In genomic region chr8:127778352-127779020, GRCm38 (mm10) we compare ENCODE assay signal across 16 mouse cellular contexts.
DNase-seq lines count a peak whose midpoint lies in the region; ATAC-seq and TF ChIP-seq lines count a peak whose summit lies in the region.
"Had no signal": no experiment of that assay in that cellular context is flagged by ENCODE, and none has a peak within 500 bp of the region (broad histone marks: within the 10 kb centered on the region; RNA-seq: fewer than 3 reads in every experiment).

No protein-coding gene starts in this region.

- no peaks in the 10 kb centered on the region for H3K27me3 ChIP-seq in forebrain, embryonic 13.5 days
- H3K27me3 ChIP-seq in forebrain, postnatal 0 days (ENCODE audit: insufficient read depth, low read length) = no peaks in the 10 kb centered on the region
- no peaks in the 10 kb centered on the region for H3K27me3 ChIP-seq in kidney, embryonic 15.5 days
- H3K27me3 ChIP-seq in neural tube, embryonic 11.5 days (ENCODE audit: control insufficient read depth, insufficient read depth, low read length) = no peaks in the 10 kb centered on the region
- H3K27me3 ChIP-seq in cerebellum, adult 2 months (ENCODE audit: control insufficient read depth, insufficient read depth, low read length) = no peaks in the 10 kb centered on the region
- H3K27me3 ChIP-seq: heart, embryonic 13.5 days had no signal

- no peaks in the 10 kb centered on the region for H3K9me3 ChIP-seq in forebrain, embryonic 13.5 days (replicated peaks)
- H3K9me3 ChIP-seq in forebrain, postnatal 0 days (ENCODE audit: low read length) = no peaks in the 10 kb centered on the region
- H3K9me3 ChIP-seq in kidney, embryonic 15.5 days (replicated peaks) = no peaks in the 10 kb centered on the region
- no peaks in the 10 kb centered on the region for H3K9me3 ChIP-seq in neural tube, embryonic 11.5 days (ENCODE audit: control insufficient read depth, low read length)
- H3K9me3 ChIP-seq: heart, embryonic 13.5 days had no signal

- 68% methylated on average over 4 of the region's 4 CpGs for WGBS in forebrain, embryonic 13.5 days
- 59% methylated on average over 4 of the region's 4 CpGs for WGBS in forebrain, postnatal 0 days
- 55% methylated on average over 4 of the region's 4 CpGs for WGBS in kidney, embryonic 15.5 days
- WGBS in neural tube, embryonic 11.5 days = 11% methylated on average over 4 of the region's 4 CpGs
- 75% methylated on average over 4 of the region's 4 CpGs for WGBS in cerebellum, adult 2 months

- TF ChIP-seq POLR2A in cerebellum, adult 2 months (IDR thresholded peaks at IDR 0.05; ENCODE audit: borderline replicate concordance, insufficient read depth, low read length) = no peak

- H3K4me3 ChIP-seq in forebrain, embryonic 13.5 days = no peak overlapping the region
- H3K4me3 ChIP-seq in forebrain, postnatal 0 days (ENCODE audit: low read depth, low read length) = no peak overlapping the region
- no peak overlapping the region for H3K4me3 ChIP-seq in kidney, embryonic 15.5 days (replicated peaks)
- H3K4me3 ChIP-seq in neural tube, embryonic 11.5 days (ENCODE audit: low read depth, low read length) = no peak overlapping the region
- H3K4me3 ChIP-seq in cerebellum, adult 2 months (replicated peaks; ENCODE audit: insufficient read depth, low read depth, low read length) = no peak overlapping the region
- H3K4me3 ChIP-seq: heart, embryonic 13.5 days had no signal

- 0 out of 2 replicates have a peak overlapping the region, but pooled peaks have one; percentile 4 for H3K27ac ChIP-seq in forebrain, embryonic 13.5 days
- H3K27ac ChIP-seq in forebrain, postnatal 0 days (ENCODE audit: low read depth, low read length) = no peak overlapping the region
- H3K27ac ChIP-seq in kidney, embryonic 15.5 days = no peak overlapping the region
- H3K27ac ChIP-seq in neural tube, embryonic 11.5 days (ENCODE audit: low read depth, low read length) = no peak overlapping the region
- no peak overlapping the region for H3K27ac ChIP-seq in cerebellum, adult 2 months (ENCODE audit: insufficient read depth, low read length)
- H3K27ac ChIP-seq: heart, embryonic 13.5 days; liver, embryonic 14.5 days had no signal

- H3K4me1 ChIP-seq in forebrain, embryonic 13.5 days = peaks cover 44% of the 10 kb centered on the region
- peaks cover 12% of the 10 kb centered on the region; the same call in 1 of the 2 replicates for H3K4me1 ChIP-seq in forebrain, postnatal 0 days (ENCODE audit: insufficient read depth)
- peaks cover 6% of the 10 kb centered on the region; the same call in 1 of the 2 replicates for H3K4me1 ChIP-seq in kidney, embryonic 15.5 days
- peaks cover 4% of the 10 kb centered on the region; the same call in 1 of the 2 replicates for H3K4me1 ChIP-seq in neural tube, embryonic 11.5 days (ENCODE audit: control insufficient read depth, insufficient read depth, low read length)
- no peaks in the 10 kb centered on the region for H3K4me1 ChIP-seq in cerebellum, adult 2 months (ENCODE audit: control insufficient read depth, insufficient read depth, low read length)

- no peak overlapping the region for H3K9ac ChIP-seq in forebrain, embryonic 13.5 days
- H3K9ac ChIP-seq in forebrain, postnatal 0 days = no peak overlapping the region
- no peak overlapping the region for H3K9ac ChIP-seq in kidney, embryonic 15.5 days
- H3K9ac ChIP-seq in neural tube, embryonic 11.5 days (ENCODE audit: low read length) = no peak overlapping the region
- H3K9ac ChIP-seq: heart, embryonic 13.5 days; liver, embryonic 14.5 days had no signal

- no peak for TF ChIP-seq CTCF in forebrain, postnatal 0 days (IDR thresholded peaks at IDR 0.05; ENCODE audit: low read depth)
- TF ChIP-seq CTCF in cerebellum, adult 2 months (IDR thresholded peaks at IDR 0.05; ENCODE audit: borderline replicate concordance, insufficient read depth, low read depth, low read length) = no peak

- H3K36me3 ChIP-seq in forebrain, embryonic 13.5 days (ENCODE audit: poor library complexity, severe bottlenecking) = no peaks in the 10 kb centered on the region
- H3K36me3 ChIP-seq in forebrain, postnatal 0 days (ENCODE audit: insufficient read depth) = no peaks in the 10 kb centered on the region
- H3K36me3 ChIP-seq in kidney, embryonic 15.5 days = no peaks in the 10 kb centered on the region
- H3K36me3 ChIP-seq in neural tube, embryonic 11.5 days (ENCODE audit: control insufficient read depth, insufficient read depth, low read length) = no peaks in the 10 kb centered on the region
- H3K36me3 ChIP-seq: heart, embryonic 13.5 days had no signal

- no peak for DNase-seq in forebrain, postnatal 0 days
- peak; percentile 25 for DNase-seq in kidney, adult 9 months
- DNase-seq in embryo, embryonic 11 days = peak; percentile 37
- no peak for DNase-seq in neural tube, embryonic 11.5 days (ENCODE audit: low spot score)
- DNase-seq in thymus, postnatal 0 days (ENCODE audit: low spot score) = no peak
- DNase-seq in cerebellum, adult 2 months = no peak
- DNase-seq: cerebellum, adult 11 months; kidney, postnatal 10 days; left cerebral cortex, postnatal 4 days; lung, postnatal 10 days; right cerebral cortex, postnatal 14 days had no signal

- H3K4me2 ChIP-seq in forebrain, embryonic 13.5 days = no peak overlapping the region
- no peak overlapping the region for H3K4me2 ChIP-seq in forebrain, postnatal 0 days (ENCODE audit: low read depth)
- no peak overlapping the region for H3K4me2 ChIP-seq in kidney, embryonic 15.5 days
- H3K4me2 ChIP-seq in neural tube, embryonic 11.5 days (ENCODE audit: low read depth) = no peak overlapping the region
- H3K4me2 ChIP-seq: heart, embryonic 13.5 days had no signal

- no peak for ATAC-seq in forebrain, embryonic 13.5 days
- ATAC-seq in forebrain, postnatal 0 days = no peak
- ATAC-seq in kidney, embryonic 15.5 days (replicated peaks; ENCODE audit: low FRiP score) = no peak
- ATAC-seq in neural tube, embryonic 11.5 days (ENCODE audit: insufficient read depth, low FRiP score, low TSS enrichment) = 0 out of 2 replicates have a peak, but pooled peaks have one; percentile 45
- ATAC-seq: inflammation-experienced regulatory T-cells, adult 6 months had no signal

Comparison
In these comparisons a context has a peak if more than half of its experiments do, and no peak if none do; other contexts are left out.
1. DNase-seq: peak in kidney, adult 9 months (single experiment) and embryo, embryonic 11 days (single experiment); none in forebrain, postnatal 0 days (single experiment), neural tube, embryonic 11.5 days (single experiment), thymus, postnatal 0 days (single experiment) and cerebellum, adult 2 months (0 of 2).